29 mouse cellular contexts compared by ENCODE assay signal in genomic region chr8:15570091-15570490, GRCm38 (mm10).
DNase-seq lines count a peak whose midpoint lies in the region; ATAC-seq and TF ChIP-seq lines count a peak whose summit lies in the region.
"Had no signal": no experiment of that assay in that cellular context is flagged by ENCODE, and none has a peak within 500 bp of the region (broad histone marks: within the 10 kb centered on the region; RNA-seq: fewer than 3 reads in every experiment).

No protein-coding gene starts in this region.

- intact Hi-C loops in gastrocnemius, adult 2 months (cut with DNase I), result no loop called here

- DNase-seq in layer of hippocampus, adult 18-20 months (ENCODE audit: low spot score in 2 of 2), result peak; percentile 20 to 27
- DNase-seq in layer of hippocampus, adult 11-12 months (ENCODE audit: low spot score), result no peak
- DNase-seq in frontal cortex, adult 2 months (ENCODE audit: extremely low spot score in 1 of 2, low spot score in 1 of 2), result peak; percentile 81 to 83
- peak; percentile 65 to 84 for DNase-seq in left cerebral cortex, adult 9 months (ENCODE audit: low spot score in 2 of 2)
- DNase-seq in right cerebral cortex, postnatal 14 days, result peak; percentile 25
- no peak for DNase-seq in gastrocnemius, adult 2 months
- no peak for DNase-seq in liver, postnatal 0 days
- DNase-seq in urinary bladder, postnatal 4 days (ENCODE audit: low spot score in 2 of 2), result no peak
- DNase-seq: adrenal gland, adult 8-10 months; cerebellum, adult 18-20 months; cerebellum, postnatal 36 days; embryo, embryonic 11 days; gastrocnemius, postnatal 36 days; kidney, adult 2 months; liver; retina, postnatal 1 day; thymus, postnatal 4 days had no signal

- H3K9me3 ChIP-seq in liver, postnatal 0 days (ENCODE audit: low read length), result no peaks in the 10 kb centered on the region
- H3K9me3 ChIP-seq: embryonic facial prominence, embryonic 13.5 days; forebrain, embryonic 12.5 days; limb, embryonic 10.5 days; liver, embryonic 15.5 days; midbrain, embryonic 15.5 days; neural tube, embryonic 13.5 days had no signal

- no peaks in the 10 kb centered on the region for H3K4me1 ChIP-seq in liver, postnatal 0 days (ENCODE audit: insufficient read depth)
- H3K4me1 ChIP-seq: embryonic facial prominence, embryonic 13.5 days; forebrain, embryonic 12.5 days; limb, embryonic 10.5 days; liver, embryonic 15.5 days; midbrain, embryonic 15.5 days; neural tube, embryonic 13.5 days had no signal

- no peaks in the 10 kb centered on the region for H3K27me3 ChIP-seq in liver, postnatal 0 days (ENCODE audit: insufficient read depth, low read length)
- H3K27me3 ChIP-seq: embryonic facial prominence, embryonic 13.5 days; forebrain, embryonic 12.5 days; liver, embryonic 15.5 days; midbrain, embryonic 15.5 days; neural tube, embryonic 13.5 days had no signal

- TF ChIP-seq CTCF in gastrocnemius, adult 2 months (IDR thresholded peaks at IDR 0.05), result no peak
- TF ChIP-seq CTCF in liver, postnatal 0 days (IDR thresholded peaks at IDR 0.05; ENCODE audit: low read depth), result no peak

- H3K36me3 ChIP-seq in liver, postnatal 0 days (replicated peaks; ENCODE audit: insufficient read depth, low read length), result no peaks in the 10 kb centered on the region
- H3K36me3 ChIP-seq: embryonic facial prominence, embryonic 13.5 days; forebrain, embryonic 12.5 days; limb, embryonic 10.5 days; liver, embryonic 15.5 days; midbrain, embryonic 15.5 days; neural tube, embryonic 13.5 days had no signal

- TF ChIP-seq EP300 in liver, postnatal 0 days (IDR thresholded peaks at IDR 0.05; ENCODE audit: low read depth), result no peak

- H3K9ac ChIP-seq in liver, postnatal 0 days (replicated peaks), result no peak overlapping the region
- H3K9ac ChIP-seq: embryonic facial prominence, embryonic 13.5 days; forebrain, embryonic 12.5 days; hindbrain, embryonic 14.5 days; liver, embryonic 15.5 days; midbrain, embryonic 15.5 days; neural tube, embryonic 13.5 days had no signal

- 78% methylated on average over 5 of the region's 5 CpGs for WGBS in liver, postnatal 0 days (ENCODE audit: insufficient replicate concordance)

- H3K27ac ChIP-seq in gastrocnemius, adult 2 months, result no peak overlapping the region
- no peak overlapping the region for H3K27ac ChIP-seq in liver, postnatal 0 days (ENCODE audit: low read depth)
- H3K27ac ChIP-seq: embryonic facial prominence, embryonic 13.5 days; forebrain, embryonic 12.5 days; hindbrain, embryonic 14.5 days; kidney, postnatal 0 days; layer of hippocampus, adult 2 months; limb, embryonic 10.5 days; liver, embryonic 15.5 days; macrophage; midbrain, embryonic 15.5 days; neural tube, embryonic 13.5 days had no signal

- H3K4me2 ChIP-seq in liver, postnatal 0 days (ENCODE audit: low read depth, low read length), result no peak overlapping the region
- H3K4me2 ChIP-seq: embryonic facial prominence, embryonic 13.5 days; forebrain, embryonic 12.5 days; hindbrain, embryonic 14.5 days; liver, embryonic 15.5 days; midbrain, embryonic 15.5 days; neural tube, embryonic 13.5 days had no signal

- no peak for ATAC-seq in liver, postnatal 0 days
- ATAC-seq: activated CD4-positive, CD25-positive, alpha-beta regulatory T cell, adult 4 months; midbrain, embryonic 15.5 days had no signal

- no peak overlapping the region for H3K4me3 ChIP-seq in gastrocnemius, adult 2 months
- no peak overlapping the region for H3K4me3 ChIP-seq in liver, postnatal 0 days (ENCODE audit: low read depth, low read length)
- H3K4me3 ChIP-seq: embryonic facial prominence, embryonic 13.5 days; erythroblast, embryonic 14.5 days; forebrain, embryonic 12.5 days; layer of hippocampus, adult 2 months; limb, embryonic 10.5 days; liver, embryonic 15.5 days; midbrain, embryonic 15.5 days; neural tube, embryonic 13.5 days had no signal

Comparison
In these comparisons a context has a peak if more than half of its experiments do, and no peak if none do; other contexts are left out.
1. DNase-seq: peak in layer of hippocampus, adult 18-20 months (2 of 2), frontal cortex, adult 2 months (2 of 2), left cerebral cortex, adult 9 months (2 of 2) and right cerebral cortex, postnatal 14 days (single experiment); none in layer of hippocampus, adult 11-12 months (single experiment), gastrocnemius, adult 2 months (single experiment), liver, postnatal 0 days (single experiment) and urinary bladder, postnatal 4 days (0 of 2).